Mouse (Mus musculus): Measurements from ENCODE around the gene Mkrn3.
A peak's percentile ranks its signal among the peaks of the same experiment; 100 is the strongest.

The Mkrn3 gene

DNA sequence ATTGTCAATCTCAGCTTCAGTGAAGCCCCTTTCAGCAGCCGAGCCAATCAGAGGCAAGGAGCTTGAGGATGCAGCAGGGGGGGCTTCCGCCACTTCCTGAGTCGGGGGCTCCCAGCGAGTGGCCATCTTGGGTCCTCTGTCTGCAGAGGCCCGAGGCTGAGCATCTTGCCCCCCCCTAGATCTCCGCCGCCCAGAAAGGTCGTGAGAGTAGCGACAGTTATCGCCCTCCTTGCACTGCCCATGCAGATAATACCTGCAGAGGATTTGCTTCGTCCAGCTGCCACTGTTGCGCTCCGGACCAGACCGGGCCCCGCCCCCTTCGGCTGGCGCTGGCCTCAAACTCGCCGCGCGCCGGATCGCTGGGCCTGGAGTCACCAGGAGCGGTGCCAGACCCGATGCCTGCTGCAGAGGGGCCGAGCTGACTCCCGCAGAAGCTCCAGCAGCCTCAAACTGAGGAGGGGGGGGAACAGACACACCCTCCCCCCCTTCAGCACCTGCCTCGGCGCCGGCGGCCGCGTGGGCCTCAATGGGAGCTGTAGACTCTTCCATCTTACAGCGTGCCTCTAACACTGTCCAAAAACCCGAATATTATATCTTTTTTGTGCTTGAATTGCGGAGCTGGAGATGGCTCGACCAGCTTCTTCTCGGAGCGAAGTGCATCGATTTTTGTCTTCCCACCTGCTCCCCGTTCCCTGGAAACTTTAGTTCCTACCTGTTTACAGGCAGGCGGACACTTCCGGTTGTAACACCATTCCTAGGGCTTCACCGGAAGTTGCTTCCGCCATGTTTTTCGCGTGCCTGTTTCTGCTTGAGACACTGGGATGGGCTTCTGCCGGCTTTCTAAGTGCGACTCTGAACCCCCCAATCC, at the start of gene Mkrn3:
TSS of gene Mkrn3 (minus strand) at position 647 of the 868 bp plus-strand sequence.
- peak; percentile 80 for DNase-seq (ENCODE audit: extremely low spot score, low spot score)

- DNase-seq (ENCODE audit: extremely low spot score, low spot score): peak; percentile 63
Measured at GRCm38 (mm10) chr7:62463878-62464755, 44.2 kb upstream of the Mkrn3 start, which contains the start of gene Peg12. Gene Peg12 (minus strand): TSS chr7:62464510.

DNA sequence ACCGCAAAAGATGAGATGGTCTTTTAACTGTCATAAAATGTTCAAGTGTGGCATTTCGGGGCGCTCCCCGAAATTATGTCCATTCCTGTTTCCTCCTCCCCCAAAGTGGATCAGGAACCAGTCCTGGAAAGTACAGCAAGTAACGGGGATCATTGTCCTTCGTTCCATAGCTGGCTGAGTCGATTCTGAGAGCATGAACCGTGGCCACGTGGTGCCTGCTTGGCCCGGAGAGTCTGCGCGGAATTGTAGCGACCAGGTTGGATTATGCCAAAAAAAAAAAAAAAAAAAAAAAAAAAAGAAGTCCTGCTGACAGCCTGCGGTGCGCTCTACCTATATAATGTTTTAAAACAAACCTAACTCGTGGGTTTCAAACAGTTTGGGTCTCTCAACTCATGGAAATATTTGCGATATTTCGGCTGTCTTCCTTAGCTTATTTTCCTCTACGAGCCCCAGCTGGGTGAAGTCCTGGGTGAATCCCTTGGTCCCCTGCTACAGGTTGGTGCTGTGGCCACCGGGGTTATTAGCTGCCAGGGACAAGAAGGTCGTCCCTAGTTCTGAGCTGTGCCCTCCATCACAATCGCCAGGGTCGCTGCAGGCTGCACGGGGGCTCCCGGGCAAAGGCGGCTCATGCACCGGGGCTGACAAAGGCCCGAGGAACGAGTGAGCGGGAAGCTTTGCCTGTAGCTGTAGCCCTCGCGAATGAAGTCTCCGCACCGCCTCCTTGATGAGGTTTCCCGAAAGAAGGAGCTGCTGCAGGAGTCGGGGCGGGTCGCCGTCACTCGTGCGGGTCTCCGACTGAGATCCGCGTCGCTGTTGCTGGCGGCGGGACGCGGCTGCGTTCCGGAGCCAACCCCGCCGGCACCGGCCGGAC, 43.3 kb upstream of the Mkrn3 start:
- DNase-seq (ENCODE audit: extremely low spot score, low spot score): peak; percentile 49

- peak; percentile 55 for DNase-seq (ENCODE audit: extremely low spot score, low spot score)
Measured at GRCm38 (mm10) chr7:62462229-62463006, 42.5 kb upstream of the Mkrn3 start.

GRCm38 (mm10) chr7:62452353-62452752, 32.4 kb upstream of the Mkrn3 start:
- no peak for DNase-seq (ENCODE audit: extremely low spot score, low spot score)

- DNase-seq (ENCODE audit: extremely low spot score, low spot score): no peak
Measured at GRCm38 (mm10) chr7:62445431-62446165, 25.7 kb upstream of the Mkrn3 start.

GRCm38 (mm10) chr7:62436394-62436793, 16.5 kb upstream of the Mkrn3 start:
- DNase-seq (ENCODE audit: extremely low spot score, low spot score): no peak

GRCm38 (mm10) chr7:62433243-62433642, 13.3 kb upstream of the Mkrn3 start:
- DNase-seq (ENCODE audit: extremely low spot score, low spot score): no peak

DNA sequence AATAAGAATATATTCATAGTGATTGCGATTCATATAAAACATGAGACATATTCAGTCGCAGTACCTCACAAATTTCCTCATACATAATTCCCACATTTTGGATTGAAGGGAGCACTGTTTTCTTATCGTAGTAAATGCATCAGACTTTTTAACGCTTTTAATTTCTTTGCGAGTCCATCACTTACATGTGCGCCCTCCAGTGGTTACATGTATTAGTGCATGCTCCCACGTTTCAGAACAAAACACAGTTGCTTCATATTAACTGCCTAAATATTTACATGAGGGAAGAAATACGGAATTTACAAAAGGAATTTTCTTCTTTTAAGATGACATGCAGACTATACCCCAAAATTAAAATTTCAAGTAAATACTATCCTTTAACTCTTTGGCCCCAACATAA, 8.4 kb upstream of the Mkrn3 start:
- no peak for DNase-seq (ENCODE audit: extremely low spot score, low spot score)

DNA sequence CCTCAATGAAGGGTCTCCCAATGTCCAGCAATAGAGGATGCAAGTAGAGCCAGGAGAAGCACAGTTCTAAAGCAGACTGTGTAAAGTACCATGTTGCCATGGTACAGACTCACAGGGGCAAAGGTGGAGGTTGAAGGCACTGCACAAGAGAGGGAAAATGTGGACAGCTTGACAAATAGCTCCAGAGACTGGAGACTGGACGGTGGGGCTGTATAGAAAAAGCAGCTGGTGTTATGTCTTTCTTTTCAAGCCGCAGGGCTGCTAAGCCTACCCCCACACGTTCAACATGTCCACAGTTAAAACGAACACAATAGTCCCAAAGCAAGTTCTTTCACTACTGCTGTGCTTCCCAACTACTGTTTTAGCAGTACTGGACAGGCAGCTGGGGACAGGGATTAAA, 3.3 kb upstream of the Mkrn3 start:
- peak; percentile 34 for DNase-seq (ENCODE audit: extremely low spot score, low spot score)

GRCm38 (mm10) chr7:62420566-62420965, 627 bp upstream of the Mkrn3 start:
- DNase-seq (ENCODE audit: extremely low spot score, low spot score): peak; percentile 21

DNA sequence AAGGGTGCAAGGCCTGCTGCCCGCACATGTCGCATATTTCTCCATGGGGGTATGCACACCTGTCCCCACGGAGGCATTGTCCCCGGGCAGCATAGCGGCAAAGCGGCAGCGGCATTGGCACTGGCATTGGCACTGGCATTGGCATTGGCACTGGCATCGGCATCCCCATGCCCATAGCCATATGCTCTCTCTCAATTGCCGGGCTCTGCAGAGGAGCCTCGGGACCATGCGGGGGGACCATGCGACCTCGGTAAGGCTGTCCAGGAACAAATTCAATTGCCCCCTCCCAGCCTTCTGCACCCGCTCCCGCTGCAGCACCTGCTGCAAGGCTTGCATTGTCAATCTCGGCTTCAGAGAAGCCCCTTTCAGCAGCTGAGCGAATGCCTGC, 840 bp downstream of the Mkrn3 start:
- no peak for DNase-seq (ENCODE audit: extremely low spot score, low spot score)

GRCm38 (mm10) chr7:62418346-62418745, 1.6 kb downstream of the Mkrn3 start:
- DNase-seq (ENCODE audit: extremely low spot score, low spot score): no peak

DNA sequence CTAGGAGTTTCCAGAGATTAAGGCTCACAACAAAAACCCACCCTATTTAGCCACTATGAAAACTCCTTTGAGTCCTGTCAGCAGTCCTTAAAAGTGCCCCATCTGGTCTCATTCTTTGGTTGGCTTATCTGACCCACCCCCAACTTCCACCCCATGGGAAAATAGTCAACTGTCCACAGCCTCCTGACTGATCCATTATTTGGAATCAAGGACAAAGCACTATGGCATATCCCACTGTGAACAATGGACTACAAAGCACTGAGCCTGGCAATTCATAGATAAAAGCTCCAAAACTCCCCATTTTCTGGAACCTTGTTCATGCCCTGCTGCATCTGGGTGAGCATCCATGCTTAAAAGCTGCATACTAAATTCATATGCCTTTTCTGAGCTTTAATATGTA, 3.8 kb downstream of the Mkrn3 start:
- no peak for DNase-seq (ENCODE audit: extremely low spot score, low spot score)

- DNase-seq (ENCODE audit: extremely low spot score, low spot score): no peak
Measured at GRCm38 (mm10) chr7:62415222-62415621, 4.7 kb downstream of the Mkrn3 start.

GRCm38 (mm10) chr7:62407803-62408202, 12.1 kb downstream of the Mkrn3 start:
- no peak for DNase-seq (ENCODE audit: extremely low spot score, low spot score)

- DNase-seq (ENCODE audit: extremely low spot score, low spot score): peak; percentile 22
Measured at GRCm38 (mm10) chr7:62406573-62407050, 13.3 kb downstream of the Mkrn3 start.

DNA sequence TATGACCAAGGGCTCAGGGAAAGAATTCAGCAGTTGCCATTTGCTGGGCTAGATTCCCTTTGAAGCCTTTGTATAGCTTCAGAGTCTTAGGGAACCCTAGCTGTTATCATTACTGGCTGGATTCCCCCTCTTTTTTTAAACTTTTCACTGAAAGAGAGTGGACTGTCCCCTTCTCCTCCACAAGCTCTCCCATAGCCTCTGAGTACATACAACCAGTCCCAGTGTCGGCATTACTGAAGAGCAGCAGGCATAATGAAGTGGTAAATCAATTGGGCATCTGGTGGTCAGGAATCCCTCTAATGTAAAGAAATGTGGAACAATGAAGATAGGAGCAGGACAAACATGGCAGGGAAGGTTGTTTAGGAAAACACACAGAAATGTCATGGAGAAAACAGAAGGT, 27.7 kb downstream of the Mkrn3 start:
- no peak for DNase-seq (ENCODE audit: extremely low spot score, low spot score)

GRCm38 (mm10) chr7:62388291-62388690, 31.6 kb downstream of the Mkrn3 start:
- DNase-seq (ENCODE audit: extremely low spot score, low spot score): no peak

GRCm38 (mm10) chr7:62382391-62382790, 37.5 kb downstream of the Mkrn3 start:
- peak; percentile 26 for DNase-seq (ENCODE audit: extremely low spot score, low spot score)

Data from neural tube, embryonic 10.5 days (tissue).